Mouse (Mus musculus) bone marrow macrophage, adult 2 months (primary cell): ENCODE measurements around the gene Rbpj.

ENCODE experiments used
- CTCF ChIP-seq: IDR thresholded peaks from 2 replicates; pipeline ENCODE4 v1.5.1; 2012; ENCODE audit warnings: low read depth, mild to moderate bottlenecking, low read length, moderate library complexity
- POLR2A ChIP-seq: IDR thresholded peaks from 2 replicates; pipeline ENCODE4 v1.6.1; 2012; ENCODE audit warnings: mild to moderate bottlenecking, low read depth, low read length, borderline replicate concordance

DNA sequence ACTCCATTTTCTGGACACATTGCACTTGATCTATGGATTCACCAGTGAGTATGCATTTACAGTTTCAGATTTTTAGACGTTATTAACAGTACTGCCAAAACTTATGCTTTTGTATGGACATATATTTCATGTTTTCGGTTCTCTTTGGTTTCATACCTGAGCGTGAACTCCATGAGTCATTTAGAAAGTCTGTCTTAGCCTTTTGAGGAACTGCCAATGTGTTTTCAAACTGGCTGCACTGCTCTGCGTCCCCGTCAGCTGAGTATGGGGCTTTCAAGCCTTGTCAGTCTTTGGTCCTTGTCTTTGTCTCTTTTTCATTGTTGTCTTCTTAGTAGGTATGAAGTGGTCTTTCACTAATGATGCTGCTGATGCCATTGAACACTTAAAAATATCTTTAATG, 106.5 kb downstream of the Rbpj start:
- TF ChIP-seq POLR2A = no peak
- no peak for TF ChIP-seq CTCF
